Mouse (Mus musculus): ENCODE measurements around the gene P3h2.

- no peak for TF ChIP-seq EP300 (IDR thresholded peaks at IDR 0.05; ENCODE audit: low read depth)
- TF ChIP-seq CTCF (IDR thresholded peaks at IDR 0.05; ENCODE audit: low read depth), result no peak
These were observed 64.3 kb downstream of the P3h2 start for GRCm38 (mm10) chr16:26041021-26041928.

Data from heart, postnatal 0 days (tissue).